Mouse (Mus musculus) midbrain, embryonic 10.5 days (tissue): ENCODE results near the gene Tmem163. TPM values are rescaled to one million over a fixed set of nuclear protein-coding genes. Genes with fewer than 3 reads are reported as not detected.
A peak's percentile ranks its signal among the peaks of the same experiment; 100 is the strongest.

Experiments
- DNase-seq: peaks from one replicate; pipeline ENCODE4 v3.0.0-alpha.2; 2017; ENCODE audit warnings: low spot score
- H3K27ac ChIP-seq: fragments of 300-500 bp; sonication (generic); replicated peaks from 2 replicates; pipeline ENCODE4 v1.5.1; 2016; ENCODE audit warnings: mild to moderate bottlenecking
- H3K27me3 ChIP-seq: fragments of 300-500 bp; sonication (generic); 2 replicates; pipeline ENCODE4 v1.6.1; 2016; ENCODE audit warnings: low read depth, mild to moderate bottlenecking; ENCODE audit not compliant: poor library complexity, severe bottlenecking
- H3K36me3 ChIP-seq: fragments of 300-500 bp; sonication (generic); 2 replicates; pipeline ENCODE4 v1.6.1; 2016; ENCODE audit warnings: mild to moderate bottlenecking, moderate library complexity
- H3K4me1 ChIP-seq: fragments of 300-500 bp; sonication (generic); 2 replicates; pipeline ENCODE4 v1.6.1; 2016
- H3K4me3 ChIP-seq: fragments of 300-500 bp; sonication (generic); 2 replicates; pipeline ENCODE4 v1.5.1; 2016; ENCODE audit warnings: mild to moderate bottlenecking, moderate library complexity
- H3K9me3 ChIP-seq: fragments of 300-500 bp; sonication (generic); replicated peaks from 2 replicates; pipeline ENCODE4 v1.6.1; 2016; ENCODE audit warnings: mild to moderate bottlenecking
- WGBS: fragments of 180-500 bp; shearing (Covaris S2); methylation state at CpG from one replicate; pipeline ENCODE4 v1.1.7; 2016; 5-methylcytosine and 5-hydroxymethylcytosine counted together
- polyA plus RNA-seq: library from polyadenylated mRNA; unstranded; fragments of >200 nt; fragmentation: Nextera tagmentation; extraction: Ambion mirVana; gene quantifications from 2 replicates; pipeline ENCODE4 v1.2.1, GENCODE M21; 2016

The Tmem163 gene
- polyA plus RNA-seq, 1 experiment from 2014 or later = 11.0 TPM

- DNase-seq = peak; percentile 60
- 10% methylated on average over 17 of the region's 17 CpGs for WGBS
- peak overlapping the region; percentile 45 for H3K4me3 ChIP-seq
- peak overlapping the region; percentile 86 for H3K27ac ChIP-seq
- H3K4me1 ChIP-seq = peaks cover 31% of the 10 kb centered on the region
- peaks cover 41% of the 10 kb centered on the region for H3K27me3 ChIP-seq
- no peaks in the 10 kb centered on the region; the same call in 1 of the 2 replicates for H3K36me3 ChIP-seq
- H3K9me3 ChIP-seq = no peaks in the 10 kb centered on the region
Measured at GRCm38 (mm10) chr1:127537204-127538038, 141.9 kb downstream of the Tmem163 start.

GRCm38 (mm10) chr1:127536448-127536847, 142.9 kb downstream of the Tmem163 start:
- Histone ChIP-seq H3K9me3 (no peaks in the 10 kb centered on the region), H3K27me3 (peaks cover 41% of the 10 kb centered on the region), H3K36me3 (no peaks in the 10 kb centered on the region), H3K27ac (peak overlapping the region; percentile 86), H3K4me3 (peak overlapping the region; percentile 45; the same call in 1 of the 2 replicates), H3K4me1 (peaks cover 36% of the 10 kb centered on the region)
- WGBS = 77% methylated on average over 5 of the region's 5 CpGs
- DNase-seq = no peak

GRCm38 (mm10) chr1:127531723-127532122, 147.6 kb downstream of the Tmem163 start:
- WGBS = 82% methylated on average over 5 of the region's 5 CpGs
- H3K9me3 ChIP-seq = no peaks in the 10 kb centered on the region
- H3K4me1 ChIP-seq = peaks cover 35% of the 10 kb centered on the region
- H3K4me3 ChIP-seq = no peak overlapping the region
- H3K27me3 ChIP-seq = peaks cover 34% of the 10 kb centered on the region
- H3K27ac ChIP-seq = no peak overlapping the region; the same call in 1 of the 2 replicates
- DNase-seq = no peak
- no peaks in the 10 kb centered on the region for H3K36me3 ChIP-seq

GRCm38 (mm10) chr1:127530849-127531580, 148.3 kb downstream of the Tmem163 start:
- Histone ChIP-seq H3K9me3 (no peaks in the 10 kb centered on the region), H3K4me1 (peaks cover 28% of the 10 kb centered on the region), H3K27ac (peak overlapping the region; percentile 64; the same call in 1 of the 2 replicates), H3K4me3 (no peak overlapping the region), H3K36me3 (no peaks in the 10 kb centered on the region), H3K27me3 (peaks cover 27% of the 10 kb centered on the region)
- 45% methylated on average over 14 of the region's 14 CpGs for WGBS
- peak; percentile 32 for DNase-seq

DNA sequence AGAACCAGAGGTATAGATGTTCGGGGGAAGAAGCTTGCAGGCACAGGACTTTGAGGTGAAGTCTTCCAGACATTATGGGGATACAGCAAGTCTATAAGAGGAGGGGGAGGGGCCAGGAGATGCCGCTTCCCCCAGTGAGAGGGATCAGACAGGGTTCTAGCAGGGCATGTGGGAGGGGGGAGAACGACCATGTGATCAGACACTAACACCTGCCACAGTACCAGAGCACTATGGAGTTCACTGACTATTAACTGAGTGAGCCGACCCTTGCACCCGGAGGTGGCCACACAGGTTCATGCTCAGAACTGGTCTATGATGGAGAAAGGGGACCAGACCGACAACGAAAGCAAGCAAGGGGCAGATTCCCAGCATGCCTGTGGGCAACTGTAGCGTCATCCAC, 156.0 kb downstream of the Tmem163 start:
- no peaks in the 10 kb centered on the region for H3K36me3 ChIP-seq
- no peak for DNase-seq
- no peak overlapping the region for H3K4me3 ChIP-seq
- 88% methylated on average over 8 of the region's 8 CpGs for WGBS
- no peaks in the 10 kb centered on the region for H3K9me3 ChIP-seq
- no peaks in the 10 kb centered on the region for H3K27me3 ChIP-seq
- H3K27ac ChIP-seq = no peak overlapping the region
- peaks cover 7% of the 10 kb centered on the region; the same call in 1 of the 2 replicates for H3K4me1 ChIP-seq

GRCm38 (mm10) chr1:127514888-127515287, 164.5 kb downstream of the Tmem163 start:
- 96% methylated on average over 10 of the region's 10 CpGs for WGBS
- Histone ChIP-seq H3K36me3 (peaks cover 12% of the 10 kb centered on the region; the same call in 1 of the 2 replicates), H3K4me3 (no peak overlapping the region), H3K27me3 (no peaks in the 10 kb centered on the region), H3K27ac (no peak overlapping the region), H3K9me3 (peaks cover 9% of the 10 kb centered on the region; the same call in 1 of the 2 replicates), H3K4me1 (no peaks in the 10 kb centered on the region)
- no peak for DNase-seq

- no peaks in the 10 kb centered on the region for H3K4me1 ChIP-seq
- no peaks in the 10 kb centered on the region for H3K27me3 ChIP-seq
- no peak overlapping the region for H3K27ac ChIP-seq
- H3K4me3 ChIP-seq = no peak overlapping the region
- peaks cover 9% of the 10 kb centered on the region; the same call in 1 of the 2 replicates for H3K9me3 ChIP-seq
- 82% methylated on average over 3 of the region's 3 CpGs for WGBS
- H3K36me3 ChIP-seq = peaks cover 12% of the 10 kb centered on the region; the same call in 1 of the 2 replicates
- DNase-seq = no peak
Measured at GRCm38 (mm10) chr1:127514479-127514878, 164.9 kb downstream of the Tmem163 start.

GRCm38 (mm10) chr1:127513664-127514063, 165.7 kb downstream of the Tmem163 start:
- Histone ChIP-seq H3K36me3 (peaks cover 12% of the 10 kb centered on the region; the same call in 1 of the 2 replicates), H3K4me1 (no peaks in the 10 kb centered on the region), H3K9me3 (peaks cover 9% of the 10 kb centered on the region; the same call in 1 of the 2 replicates), H3K27me3 (no peaks in the 10 kb centered on the region), H3K27ac (no peak overlapping the region), H3K4me3 (no peak overlapping the region)
- 94% methylated on average over 3 of the region's 3 CpGs for WGBS
- DNase-seq = no peak

DNA sequence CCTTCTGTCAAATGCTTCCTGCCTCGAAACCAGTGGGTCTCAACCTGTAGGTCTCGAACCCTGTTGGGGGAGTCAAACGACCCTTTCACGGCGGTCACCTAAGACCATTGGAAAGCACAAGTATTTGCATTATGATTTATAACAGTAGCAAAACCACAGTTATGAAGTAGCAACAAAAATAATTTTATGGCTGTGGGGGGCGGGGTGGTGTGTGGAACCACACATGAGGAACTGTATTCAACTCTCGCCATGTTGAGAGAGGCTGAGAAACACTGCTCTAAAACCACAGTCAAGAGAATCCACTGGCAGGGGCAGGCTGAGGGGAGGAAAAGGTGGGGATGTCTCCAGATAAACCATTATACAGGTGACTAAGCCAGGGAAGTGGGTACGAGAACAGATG, 166.2 kb downstream of the Tmem163 start:
- Histone ChIP-seq H3K36me3 (peaks cover 12% of the 10 kb centered on the region; the same call in 1 of the 2 replicates), H3K4me1 (no peaks in the 10 kb centered on the region), H3K4me3 (no peak overlapping the region), H3K27me3 (no peaks in the 10 kb centered on the region), H3K9me3 (peaks cover 9% of the 10 kb centered on the region; the same call in 1 of the 2 replicates), H3K27ac (no peak overlapping the region)
- 92% methylated on average over 8 of the region's 8 CpGs for WGBS
- no peak for DNase-seq

DNA sequence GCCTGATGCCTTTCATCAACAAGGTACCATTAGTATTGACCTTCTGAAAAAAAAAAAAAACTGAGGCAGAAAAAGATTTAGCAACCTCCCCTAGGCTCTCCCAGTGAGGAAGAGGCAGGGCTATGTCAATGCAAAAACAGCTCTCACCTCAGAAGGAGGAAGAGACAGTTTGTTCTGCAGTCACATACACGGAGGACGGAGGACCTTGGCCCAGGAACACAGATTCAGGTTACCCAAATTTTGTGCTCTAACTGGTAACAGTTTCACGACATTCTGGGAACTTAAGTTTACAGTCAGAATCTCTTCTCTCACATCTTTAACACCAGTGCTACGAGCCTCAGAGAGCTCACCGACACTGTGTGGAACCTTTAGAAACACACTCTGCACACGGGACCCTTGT, 166.6 kb downstream of the Tmem163 start:
- Histone ChIP-seq H3K27me3 (no peaks in the 10 kb centered on the region), H3K9me3 (peaks cover 9% of the 10 kb centered on the region; the same call in 1 of the 2 replicates), H3K27ac (no peak overlapping the region), H3K4me3 (no peak overlapping the region), H3K36me3 (peaks cover 12% of the 10 kb centered on the region; the same call in 1 of the 2 replicates), H3K4me1 (no peaks in the 10 kb centered on the region)
- 87% methylated on average over 6 of the region's 6 CpGs for WGBS
- no peak for DNase-seq

GRCm38 (mm10) chr1:127511362-127511761, 168.0 kb downstream of the Tmem163 start:
- peaks cover 12% of the 10 kb centered on the region; the same call in 1 of the 2 replicates for H3K36me3 ChIP-seq
- H3K27me3 ChIP-seq = no peaks in the 10 kb centered on the region
- no peak for DNase-seq
- H3K4me1 ChIP-seq = no peaks in the 10 kb centered on the region
- WGBS = 90% methylated on average over 6 of the region's 6 CpGs
- no peak overlapping the region for H3K4me3 ChIP-seq
- H3K9me3 ChIP-seq = peaks cover 9% of the 10 kb centered on the region; the same call in 1 of the 2 replicates
- no peak overlapping the region for H3K27ac ChIP-seq

DNA sequence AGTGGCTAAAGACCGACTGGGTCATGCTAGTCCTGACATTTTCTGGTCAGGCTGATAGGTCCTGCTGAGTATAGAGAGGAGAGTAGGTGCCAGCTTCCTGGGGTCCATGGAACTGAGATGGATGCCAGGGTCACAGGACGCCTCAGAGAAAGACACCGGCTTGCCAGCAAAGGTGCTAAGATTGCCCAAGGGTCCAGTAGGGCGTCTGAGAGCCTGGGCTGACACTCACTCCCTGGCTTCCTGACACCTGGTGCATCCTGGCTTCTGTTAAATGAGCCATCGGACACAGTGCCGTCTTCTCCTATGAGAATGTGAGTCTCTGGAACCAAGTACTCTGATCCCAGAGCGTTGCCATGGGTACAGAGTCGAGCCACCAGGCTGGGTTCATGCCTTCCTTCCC, 170.4 kb downstream of the Tmem163 start:
- H3K4me3 ChIP-seq = no peak overlapping the region
- H3K27ac ChIP-seq = no peak overlapping the region
- no peak for DNase-seq
- WGBS = 82% methylated on average over 8 of the region's 8 CpGs
- no peaks in the 10 kb centered on the region for H3K36me3 ChIP-seq
- H3K4me1 ChIP-seq = no peaks in the 10 kb centered on the region
- no peaks in the 10 kb centered on the region for H3K27me3 ChIP-seq
- no peaks in the 10 kb centered on the region for H3K9me3 ChIP-seq
